Mouse (Mus musculus) spleen, embryonic (tissue): Measurements from ENCODE around the gene Jund.

Source experiments
- CTCF ChIA-PET: fragments of 350-600 bp; sonication (Branson Sonifier 250); formaldehyde crosslinking; loops from one replicate; lab custom pipeline; 2022; lab: Charles Lee

The Jund gene

DNA sequence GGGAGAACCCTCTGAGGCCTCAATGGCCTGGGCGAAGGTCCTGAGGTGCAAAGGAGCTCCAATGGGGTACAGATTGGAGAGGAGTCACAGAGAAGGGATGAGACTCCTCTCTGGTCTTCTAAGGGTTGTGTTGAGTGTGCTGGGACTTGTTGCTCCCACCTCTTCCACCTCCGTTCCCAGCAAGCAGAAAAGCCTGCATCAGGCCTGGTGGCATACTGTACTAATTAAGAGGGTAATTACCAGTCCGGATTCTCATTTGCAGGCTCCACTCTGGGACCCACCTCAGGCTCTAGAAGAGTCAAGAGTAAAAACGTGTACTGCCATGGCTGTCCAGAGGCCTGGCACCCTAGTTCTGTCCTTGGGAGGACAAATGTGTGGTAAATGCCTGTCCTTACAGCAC lies 1.8 kb upstream of the Jund start:
- CTCF ChIA-PET, result no interaction called here

DNA sequence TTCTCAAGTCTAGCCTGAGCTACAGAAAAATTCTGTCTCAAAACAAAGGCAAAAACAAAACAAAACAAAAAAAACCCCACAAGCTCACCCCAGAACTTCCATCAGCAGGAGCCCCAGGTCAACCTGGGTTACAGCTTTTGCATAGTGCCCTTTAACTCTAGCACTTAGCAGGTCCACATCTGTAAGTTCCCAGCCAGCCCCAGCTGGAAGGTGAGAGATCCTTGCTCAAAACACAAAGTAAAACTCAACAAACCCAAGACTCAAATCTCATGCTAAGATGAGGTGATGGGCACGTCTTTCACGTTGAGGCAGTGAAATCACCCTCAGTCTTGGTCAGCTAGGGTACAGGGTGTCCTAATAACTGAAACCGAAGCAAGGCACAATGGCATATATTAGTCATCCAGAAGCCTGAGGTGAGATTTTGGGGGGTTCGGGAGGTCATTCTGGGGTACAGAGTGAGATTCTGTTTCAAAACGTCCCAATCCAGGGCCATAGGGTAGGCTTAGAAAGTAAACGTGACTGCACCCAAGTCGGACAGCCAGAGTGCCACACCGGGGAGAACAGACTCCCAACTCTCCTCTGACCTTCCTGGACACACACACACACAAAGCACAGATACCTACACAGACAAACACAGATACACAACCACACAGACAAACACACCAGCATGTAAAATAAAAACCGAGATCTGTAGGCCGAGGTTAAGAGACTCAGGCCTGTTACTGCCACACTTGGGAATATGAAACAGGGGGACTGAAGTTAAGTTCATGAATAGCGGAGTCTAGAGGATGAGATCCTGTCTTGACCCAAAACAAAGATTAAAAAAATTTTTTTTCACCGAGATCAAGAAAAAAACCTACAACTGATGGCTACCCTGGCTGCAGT lies 1.1 kb upstream of the Jund start:
- CTCF ChIA-PET, result interaction anchor here (0.5 kb wide), 1 partner anchor 319 kb away, joined by 4 read pairs; no protein-coding TSS in a partner anchor

DNA sequence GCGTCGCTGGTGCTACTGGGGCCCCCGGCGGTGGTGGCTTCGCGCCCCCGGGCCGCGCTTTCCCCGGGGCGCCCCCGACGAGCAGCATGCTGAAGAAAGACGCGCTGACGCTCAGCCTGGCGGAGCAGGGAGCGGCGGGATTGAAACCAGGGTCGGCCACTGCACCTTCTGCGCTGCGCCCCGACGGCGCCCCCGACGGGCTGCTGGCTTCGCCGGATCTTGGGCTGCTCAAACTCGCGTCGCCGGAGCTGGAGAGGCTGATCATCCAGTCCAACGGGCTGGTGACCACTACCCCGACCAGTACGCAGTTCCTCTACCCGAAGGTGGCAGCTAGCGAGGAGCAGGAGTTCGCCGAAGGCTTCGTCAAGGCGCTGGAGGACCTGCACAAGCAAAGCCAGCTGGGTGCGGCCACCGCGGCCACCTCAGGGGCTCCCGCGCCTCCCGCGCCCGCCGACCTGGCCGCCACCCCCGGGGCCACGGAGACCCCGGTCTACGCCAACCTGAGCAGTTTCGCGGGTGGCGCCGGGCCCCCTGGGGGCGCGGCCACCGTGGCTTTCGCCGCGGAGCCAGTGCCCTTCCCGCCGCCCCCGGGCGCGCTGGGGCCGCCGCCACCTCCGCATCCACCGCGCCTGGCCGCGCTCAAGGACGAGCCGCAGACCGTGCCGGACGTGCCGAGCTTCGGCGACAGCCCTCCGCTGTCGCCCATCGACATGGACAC lies 526 bp downstream of the Jund start:
- CTCF ChIA-PET, result interaction anchor here (0.6 to 1.0 kb wide), 2 partner anchors 26 to 28 kb away, joined by 3 to 4 read pairs; partner anchors contain the start of gene Lsm4

GRCm38 (mm10) chr8:70699834-70700554 lies 1.2 kb downstream of the Jund start:
- CTCF ChIA-PET, result interaction anchor here (0.6 to 1.0 kb wide), 4 partner anchors 27 to 671 kb away, joined by 3 to 6 read pairs (median 4); partner anchors contain the start of genes Lsm4 and Ocel1

DNA sequence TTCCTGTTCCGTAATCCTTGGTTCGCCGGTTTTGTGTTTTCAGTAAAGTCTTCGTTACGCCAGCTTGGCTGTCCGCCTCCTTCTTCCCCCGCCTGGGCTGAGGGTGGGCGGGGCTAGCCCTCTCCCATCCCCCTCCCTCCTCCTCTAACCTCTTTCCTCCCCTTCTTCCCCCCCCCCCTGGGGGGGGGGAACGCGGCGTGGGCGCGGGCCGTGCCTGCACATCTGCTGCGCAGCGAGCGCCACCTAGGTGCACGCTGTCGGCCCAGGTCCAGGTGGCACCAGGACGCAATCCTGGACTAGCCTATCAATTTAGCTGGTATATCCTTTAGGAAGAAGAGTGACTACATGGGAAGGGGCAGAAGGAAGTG lies 1.8 kb downstream of the Jund start:
- CTCF ChIA-PET, result interaction anchor here (0.5 to 0.7 kb wide), 3 partner anchors 18 to 234 kb away, joined by 3 to 6 read pairs (median 4); partner anchors contain the start of gene Gm3336

DNA sequence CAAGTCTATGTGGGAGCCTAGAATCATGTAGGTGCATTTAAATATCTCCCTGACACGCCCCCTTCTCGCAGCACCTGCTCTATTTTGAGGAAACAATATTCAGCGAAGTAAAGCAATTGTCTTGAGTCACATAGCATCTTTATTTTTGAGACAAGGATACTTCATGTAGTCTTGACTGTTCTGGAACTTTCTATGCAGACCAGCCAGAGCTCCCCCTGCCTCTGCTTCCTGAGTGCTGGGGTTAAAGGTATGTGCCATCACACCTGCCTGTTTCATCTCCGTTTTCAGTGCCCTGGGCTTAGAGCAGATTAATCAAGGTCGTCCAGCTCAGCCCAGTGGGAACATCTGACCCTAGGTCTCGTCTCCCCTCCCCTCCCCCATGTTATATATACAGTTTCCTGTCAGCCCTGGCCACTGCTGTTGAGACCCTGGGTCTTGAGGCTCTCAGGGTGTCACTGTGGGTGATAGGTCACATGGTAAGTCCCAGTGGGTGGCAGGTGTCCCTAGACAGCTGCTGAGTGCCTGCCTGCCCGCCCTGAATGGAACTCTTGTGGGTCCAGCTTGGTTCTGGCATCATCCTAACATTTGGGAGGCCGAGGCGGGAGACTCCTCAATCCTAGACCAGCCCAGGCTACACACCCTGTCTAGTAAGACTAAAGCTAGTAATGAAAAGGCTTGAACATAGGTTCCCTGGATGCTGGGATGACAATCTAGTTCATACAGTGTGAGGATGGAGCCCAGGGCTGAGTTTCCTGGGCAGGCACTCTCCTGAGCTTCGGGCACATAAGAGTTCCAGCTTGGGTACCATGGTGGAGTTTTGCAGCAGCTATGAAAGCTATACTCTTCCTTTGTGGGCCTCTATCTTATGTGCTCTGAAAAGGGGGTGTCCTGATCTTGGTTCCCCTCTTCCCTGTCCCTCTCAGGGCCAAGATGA lies 2.6 kb downstream of the Jund start:
- CTCF ChIA-PET, result interaction anchor here (0.5 to 0.9 kb wide), 6 partner anchors 17 to 235 kb away, joined by 3 to 5 read pairs (median 4); partner anchors contain the start of gene Gm3336

- CTCF ChIA-PET, result interaction anchor here (0.7 to 0.9 kb wide), 4 partner anchors 25 to 44 kb away, joined by 3 to 5 read pairs (median 4); no protein-coding TSS in a partner anchor
Observed at GRCm38 (mm10) chr8:70701982-70702841, 3.5 kb downstream of the Jund start.

DNA sequence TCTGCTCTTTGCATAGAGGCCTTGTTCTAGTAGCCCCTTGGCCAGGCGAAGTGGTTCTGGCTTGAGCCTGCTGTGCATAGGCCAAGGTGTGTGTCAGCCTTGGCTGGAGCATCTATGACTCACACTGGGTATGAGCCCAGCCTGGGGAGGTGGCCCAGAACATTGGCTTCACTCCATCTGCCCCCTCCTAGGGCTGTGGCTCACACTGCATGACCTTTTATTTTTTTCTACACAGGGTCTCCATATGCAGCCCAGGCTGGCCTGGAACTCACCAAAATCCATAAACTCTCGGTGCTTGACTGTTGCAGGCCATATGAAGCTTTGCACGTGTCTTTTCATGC lies 4.1 kb downstream of the Jund start:
- CTCF ChIA-PET, result no interaction called here

- CTCF ChIA-PET, result no interaction called here
Observed at GRCm38 (mm10) chr8:70703287-70703686, 4.5 kb downstream of the Jund start, which contains the start of gene Iqcn. TSS of gene Iqcn (plus strand) at chr8:70703457.

GRCm38 (mm10) chr8:70708281-70708680 lies 9.5 kb downstream of the Jund start:
- CTCF ChIA-PET, result interaction anchor here (0.6 kb wide), 1 partner anchor 706 kb away, joined by 3 read pairs; no protein-coding TSS in a partner anchor

DNA sequence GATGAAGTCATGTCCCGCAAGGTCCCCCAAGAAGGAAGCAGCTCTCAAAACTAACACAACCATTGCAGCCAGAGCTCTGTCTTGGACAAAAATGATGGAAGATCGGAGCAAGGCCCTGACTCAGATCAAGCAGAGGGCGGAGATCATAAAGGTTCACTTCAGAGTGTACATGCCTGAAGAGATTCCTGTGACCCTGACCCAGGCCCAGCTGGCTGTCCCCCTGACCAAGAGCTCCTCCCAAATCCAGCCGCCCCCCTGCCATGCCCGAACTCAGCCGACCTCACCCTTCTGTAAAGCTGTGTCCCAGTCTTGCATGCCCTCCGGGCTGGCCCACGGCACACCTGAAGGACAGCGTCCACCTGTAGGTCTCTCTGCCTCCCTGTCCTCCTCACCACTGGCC lies 11.0 kb downstream of the Jund start:
- CTCF ChIA-PET, result no interaction called here

DNA sequence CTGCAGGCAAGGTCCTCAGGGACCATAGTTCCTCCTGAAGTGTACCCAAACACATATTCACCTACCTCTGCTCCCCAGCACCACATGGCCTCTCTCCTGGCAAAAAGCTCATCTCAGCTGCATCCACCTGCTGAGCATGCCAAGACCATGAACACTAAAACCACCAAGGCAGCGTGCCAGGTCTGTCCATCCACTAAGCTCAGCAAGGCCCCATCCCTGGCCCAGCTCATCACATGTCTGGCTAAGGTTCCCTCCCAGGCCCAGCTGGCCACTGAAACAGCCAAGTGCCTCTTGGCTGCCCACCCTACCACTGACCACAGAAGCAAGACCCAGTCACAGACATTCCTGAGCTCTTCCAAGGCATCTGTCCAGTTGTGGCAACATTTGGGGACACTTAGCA lies 11.5 kb downstream of the Jund start:
- CTCF ChIA-PET, result no interaction called here

DNA sequence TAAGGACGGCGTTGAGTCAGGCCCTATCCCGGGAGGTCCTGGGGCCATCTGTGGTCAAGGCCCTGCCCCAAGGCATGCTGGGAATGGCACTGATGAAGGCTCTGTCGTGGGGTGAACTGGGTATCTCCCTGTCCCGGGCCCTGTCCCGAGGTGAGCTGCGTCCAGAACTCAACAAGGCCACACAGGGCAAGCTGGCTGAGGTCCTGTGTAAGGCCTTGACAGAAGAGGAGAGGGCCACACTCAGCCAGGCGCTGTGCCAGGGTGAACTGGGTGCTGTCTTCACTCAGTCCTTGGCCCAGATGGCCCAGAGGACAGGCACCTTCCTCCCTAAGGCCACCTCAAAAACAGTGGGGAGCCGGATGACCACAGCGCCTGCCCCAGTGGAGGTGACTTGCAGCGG lies 12.3 kb downstream of the Jund start:
- CTCF ChIA-PET, result no interaction called here

DNA sequence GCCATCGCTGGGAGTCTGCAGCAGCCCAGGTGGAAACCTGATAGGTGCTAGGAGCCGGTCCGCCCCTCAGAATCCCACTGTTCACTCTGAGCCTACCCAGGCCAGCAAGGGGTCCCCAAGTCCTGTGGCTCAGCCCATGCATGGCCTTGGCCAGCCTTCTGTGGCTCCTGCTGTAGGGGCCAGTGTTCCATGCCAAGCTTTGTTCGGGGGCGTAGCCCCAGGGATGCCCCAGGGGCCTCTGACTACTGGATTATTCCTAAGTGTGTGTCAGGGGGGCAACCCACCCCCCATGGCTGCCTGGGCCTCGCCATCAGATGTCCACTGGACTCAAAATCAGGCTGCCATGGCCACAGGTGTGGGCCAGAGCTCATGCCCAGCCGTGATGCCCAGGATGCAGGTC lies 15.2 kb downstream of the Jund start:
- CTCF ChIA-PET, result no interaction called here

- CTCF ChIA-PET, result no interaction called here
Observed at GRCm38 (mm10) chr8:70715086-70715485, 16.3 kb downstream of the Jund start.

DNA sequence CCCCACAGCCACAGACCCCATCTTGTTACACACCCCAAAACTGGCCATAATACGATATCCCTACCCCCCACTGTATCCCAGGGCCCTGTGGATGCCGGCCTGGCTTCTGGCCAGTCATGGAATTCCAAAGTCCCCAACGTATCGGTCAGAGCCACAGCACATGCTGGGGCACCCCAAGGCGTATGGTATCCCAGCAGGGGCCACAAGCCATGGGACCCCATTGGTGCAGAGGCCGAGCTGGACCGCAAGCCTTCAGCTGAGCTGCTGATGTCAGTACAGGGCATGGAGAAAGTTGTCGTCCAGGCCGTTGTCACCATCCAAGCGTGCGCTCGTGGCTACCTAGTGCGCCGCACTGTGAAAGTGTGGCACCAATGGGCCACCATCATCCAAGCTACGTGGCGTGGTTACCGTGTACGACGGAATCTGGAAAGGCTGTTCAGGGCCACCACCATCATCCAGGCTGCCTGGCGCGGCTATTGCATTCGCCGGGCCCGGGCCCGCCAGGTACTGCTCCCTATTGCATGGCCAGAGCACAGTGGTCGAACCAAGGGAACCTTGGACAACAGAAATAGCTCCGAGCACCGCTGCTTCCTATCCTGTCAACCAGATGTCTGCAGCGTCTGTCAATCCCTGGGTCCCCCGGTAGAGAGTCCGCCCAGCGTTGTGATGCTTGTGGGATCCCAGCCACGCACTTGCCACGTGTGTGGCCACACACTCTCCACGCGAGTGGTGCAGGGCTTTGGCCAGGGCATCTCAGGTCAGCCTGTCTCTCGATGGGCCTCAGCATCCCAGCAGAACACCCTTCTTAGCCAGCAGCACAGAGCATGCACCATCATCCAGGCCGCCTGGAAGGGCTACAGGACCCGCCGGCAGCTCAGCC lies 18.0 kb downstream of the Jund start:
- CTCF ChIA-PET, result interaction anchor here (0.5 kb wide), 1 partner anchor 104 kb away, joined by 4 read pairs; no protein-coding TSS in a partner anchor

GRCm38 (mm10) chr8:70718297-70718696 lies 19.5 kb downstream of the Jund start, which contains the start of gene Gm3336:
TSS of gene Gm3336 (plus strand) at chr8:70718543.
- CTCF ChIA-PET, result interaction anchor here (0.7 to 1.1 kb wide), 3 partner anchors 17 to 658 kb away, joined by 3 read pairs; partner anchors contain the start of gene Rab3a

GRCm38 (mm10) chr8:70719796-70720270 lies 21.1 kb downstream of the Jund start:
- CTCF ChIA-PET, result interaction anchor here (1.0 kb wide), 1 partner anchor 34 kb away, joined by 5 read pairs; no protein-coding TSS in a partner anchor
